Mouse (Mus musculus) C2C12 (cell line): ENCODE data around the gene 4930404N11Rik. TPM values are rescaled to one million over a fixed set of nuclear protein-coding genes. Genes with fewer than 3 reads are reported as not detected.

Source experiments
- H3K27me3 ChIP-seq: one replicate; pipeline ENCODE4 v1.6.1; 2011; ENCODE audit not compliant: control insufficient read depth, insufficient read depth, insufficient read length
- H3K36me3 ChIP-seq: one replicate; pipeline ENCODE4 v1.6.1; 2011; ENCODE audit not compliant: control insufficient read depth, insufficient read depth
- H3K4me3 ChIP-seq: one replicate; pipeline ENCODE4 v1.5.1; 2011; ENCODE audit warnings: mild to moderate bottlenecking, control low read depth; ENCODE audit not compliant: poor library complexity, insufficient read depth, severe bottlenecking
- H3K79me2 ChIP-seq: one replicate; pipeline ENCODE4 v1.6.1; 2011; ENCODE audit not compliant: control insufficient read depth, insufficient read depth
- H3K79me3 ChIP-seq: one replicate; pipeline ENCODE4 v1.6.1; 2011; ENCODE audit warnings: low read depth, control low read depth
- H3ac ChIP-seq: one replicate; pipeline ENCODE3; 2011; ENCODE audit warnings: low read depth; ENCODE audit not compliant: control insufficient read depth, insufficient read length
- CEBPB ChIP-seq: IDR thresholded peaks from one replicate; pipeline ENCODE4 v1.6.1; 2011; ENCODE audit warnings: low read depth, mild to moderate bottlenecking, control low read depth, moderate library complexity
- CTCF ChIP-seq: IDR thresholded peaks from one replicate; pipeline ENCODE4 v1.5.1; 2011; ENCODE audit not compliant: control insufficient read depth, insufficient read depth, insufficient read length
- FOSL1 ChIP-seq: IDR thresholded peaks from one replicate; pipeline ENCODE4 v1.8.0; 2011; ENCODE audit warnings: mild to moderate bottlenecking, low read length; ENCODE audit not compliant: poor library complexity, insufficient read depth, severe bottlenecking
- MAX ChIP-seq: IDR thresholded peaks from one replicate; pipeline ENCODE4 v1.6.1; 2011; ENCODE audit warnings: mild to moderate bottlenecking, control low read depth
- MYOD1 ChIP-seq: IDR thresholded peaks from one replicate; pipeline ENCODE4 v1.6.1; 2011; ENCODE audit warnings: low read depth; ENCODE audit not compliant: control insufficient read depth, insufficient read length
- MYOG ChIP-seq: IDR thresholded peaks from one replicate; pipeline ENCODE4 v1.6.1; 2011; ENCODE audit not compliant: control insufficient read depth, insufficient read length; ENCODE audit errors: extremely low read depth
- USF1 ChIP-seq: IDR thresholded peaks from one replicate; pipeline ENCODE4 v1.6.1; 2011; ENCODE audit warnings: low read depth, mild to moderate bottlenecking, control low read depth, moderate library complexity
- polyA plus RNA-seq: library from polyadenylated mRNA; unstranded; fragments of >200 nt; fragmentation: generic; extraction: Trizol; gene quantifications from one replicate; pipeline ENCODE4 v1.2.1, GENCODE M21; 2012; ENCODE audit warnings: missing spikeins

Gene 4930404N11Rik
- polyA plus RNA-seq, 1 experiment, result 0.51 TPM

GRCm38 (mm10) chr10:81364666-81365065, 950 bp downstream of the 4930404N11Rik start:
- TF ChIP-seq MYOG, result no peak
- no peak for TF ChIP-seq CTCF
- no peak for TF ChIP-seq MAX
- no peak for TF ChIP-seq CEBPB
- no peak for TF ChIP-seq USF1
- no peak for TF ChIP-seq FOSL1
- no peak for TF ChIP-seq MYOD1
- Histone ChIP-seq H3K36me3 (peaks cover 42% of the 10 kb centered on the region), H3ac (no peak overlapping the region), H3K27me3 (no peaks in the 10 kb centered on the region), H3K79me2 (no peaks in the 10 kb centered on the region), H3K79me3 (no peaks in the 10 kb centered on the region), H3K4me3 (no peak overlapping the region)

- H3ac ChIP-seq, result no peak overlapping the region
- no peaks in the 10 kb centered on the region for H3K27me3 ChIP-seq
- no peaks in the 10 kb centered on the region for H3K79me3 ChIP-seq
- H3K4me3 ChIP-seq, result no peak overlapping the region
- H3K79me2 ChIP-seq, result no peaks in the 10 kb centered on the region
- peaks cover 32% of the 10 kb centered on the region for H3K36me3 ChIP-seq
- TF ChIP-seq FOSL1 (no peak), MYOD1 (no peak)
These were observed 1.9 kb downstream of the 4930404N11Rik start for GRCm38 (mm10) chr10:81363436-81364346.

GRCm38 (mm10) chr10:81362336-81362949, 3.2 kb downstream of the 4930404N11Rik start:
- Histone ChIP-seq H3ac (no peak overlapping the region), H3K4me3 (no peak overlapping the region), H3K79me3 (no peaks in the 10 kb centered on the region), H3K36me3 (peaks cover 21% of the 10 kb centered on the region), H3K79me2 (no peaks in the 10 kb centered on the region), H3K27me3 (no peaks in the 10 kb centered on the region)
- no peak for TF ChIP-seq USF1
- no peak for TF ChIP-seq FOSL1
- no peak for TF ChIP-seq MAX
- no peak for TF ChIP-seq MYOD1
- TF ChIP-seq CTCF, result no peak
- no peak for TF ChIP-seq MYOG
- TF ChIP-seq CEBPB, result no peak

GRCm38 (mm10) chr10:81360721-81361120, 4.9 kb downstream of the 4930404N11Rik start:
- TF ChIP-seq CTCF, result no peak
- TF ChIP-seq MYOG, result no peak
- TF ChIP-seq MAX, result no peak
- TF ChIP-seq MYOD1, result no peak
- TF ChIP-seq CEBPB, result no peak
- TF ChIP-seq USF1, result no peak
- TF ChIP-seq FOSL1, result no peak
- H3ac ChIP-seq, result no peak overlapping the region
- no peaks in the 10 kb centered on the region for H3K79me2 ChIP-seq
- no peak overlapping the region for H3K4me3 ChIP-seq
- no peaks in the 10 kb centered on the region for H3K79me3 ChIP-seq
- no peaks in the 10 kb centered on the region for H3K27me3 ChIP-seq
- H3K36me3 ChIP-seq, result peaks cover 6% of the 10 kb centered on the region

DNA sequence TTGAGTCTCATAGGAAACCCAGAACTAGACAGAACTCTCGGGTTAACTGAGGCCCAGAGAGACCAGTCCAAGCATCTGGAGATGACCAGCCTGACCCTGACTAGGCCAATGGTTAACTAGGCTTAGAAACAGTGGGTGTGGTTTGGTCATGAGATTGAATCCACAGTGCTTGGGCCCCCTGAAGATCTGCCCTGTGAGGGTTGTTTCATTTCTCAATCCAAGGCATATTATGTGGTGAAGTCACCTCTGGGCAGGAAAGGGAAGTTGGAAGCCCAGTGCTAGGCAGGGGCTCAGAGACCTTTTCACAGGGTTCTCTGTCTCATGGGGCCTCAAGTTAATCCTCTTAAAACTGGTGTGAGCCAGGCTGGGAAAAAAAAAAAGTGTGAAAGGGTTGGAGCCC, 6.8 kb downstream of the 4930404N11Rik start:
- no peak overlapping the region for H3K4me3 ChIP-seq
- H3K36me3 ChIP-seq, result no peaks in the 10 kb centered on the region
- H3ac ChIP-seq, result no peak overlapping the region
- H3K79me2 ChIP-seq, result no peaks in the 10 kb centered on the region
- H3K27me3 ChIP-seq, result no peaks in the 10 kb centered on the region
- TF ChIP-seq MYOD1 (no peak), CEBPB (no peak), MAX (no peak), USF1 (no peak), FOSL1 (no peak), MYOG (no peak), CTCF (no peak)
- H3K79me3 ChIP-seq, result no peaks in the 10 kb centered on the region

- Histone ChIP-seq H3K79me3 (no peaks in the 10 kb centered on the region), H3K36me3 (no peaks in the 10 kb centered on the region), H3K4me3 (peak overlapping the region; percentile 50), H3K79me2 (no peaks in the 10 kb centered on the region), H3ac (peak overlapping the region; percentile 99), H3K27me3 (no peaks in the 10 kb centered on the region)
- no peak for TF ChIP-seq FOSL1
These were observed 7.4 kb downstream of the 4930404N11Rik start for GRCm38 (mm10) chr10:81358209-81358608.
